Mouse (Mus musculus) forebrain, embryonic 13.5 days (tissue): ENCODE results near the gene Rc3h2. TPM values are rescaled to one million over a fixed set of nuclear protein-coding genes. Genes with fewer than 3 reads are reported as not detected.

Experiments
- polyA plus RNA-seq: library from polyadenylated mRNA; unstranded; fragments of >200 nt; fragmentation: Nextera tagmentation; extraction: Ambion mirVana; gene quantifications from 2 replicates; pipeline ENCODE4 v1.2.1, GENCODE M21; 2015

Gene Rc3h2
- polyA plus RNA-seq, 1 experiment from 2014 or later, result 25.6 TPM

Other genes starting within 250 kb of the Rc3h2 start
- gene Olfr365, start 234.7 kb downstream of the Rc3h2 start, polyA plus RNA-seq, result not detected in 2 replicates
- gene Olfr366, start 211.3 kb downstream of the Rc3h2 start, polyA plus RNA-seq, result not detected in 2 replicates
- gene Olfr368, start 96.4 kb downstream of the Rc3h2 start, polyA plus RNA-seq, result not detected in 2 replicates
- gene Pdcl, start 63.6 kb downstream of the Rc3h2 start, polyA plus RNA-seq, result 74.2 and 77.9 TPM in 2 replicates
- 8.9 and 9.3 TPM in 2 replicates for gene Zbtb26, start 20.2 kb upstream of the Rc3h2 start, polyA plus RNA-seq
- gene Zbtb6, start 20.3 kb upstream of the Rc3h2 start, polyA plus RNA-seq, result 12.7 and 16.0 TPM in 2 replicates
- gene Rabgap1, start 20.4 kb upstream of the Rc3h2 start, polyA plus RNA-seq, result 61.9 and 63.8 TPM in 2 replicates
- 8.7 and 11.7 TPM in 2 replicates for gene Gpr21, start 93.4 kb upstream of the Rc3h2 start, polyA plus RNA-seq